Mouse (Mus musculus): ENCODE measurements around the gene Gm39566.

GRCm38 (mm10) chr11:69776488-69776887, 38.6 kb downstream of the Gm39566 start:
- TF ChIP-seq EP300 (IDR thresholded peaks at IDR 0.05; ENCODE audit: low read depth in 1 of 2, low read length in 2 of 2) (no peak), NELFE (IDR thresholded peaks at IDR 0.05; ENCODE audit: low read depth, low read length) (no peak)

All from MEL (cell line).